Mouse (Mus musculus) CH12.LX (cell line): Measurements from ENCODE around the gene Hmgcll1.

Source experiments
- CHD2 ChIP-seq: IDR thresholded peaks from 2 replicates; pipeline ENCODE4 v1.6.1; 2011; ENCODE audit warnings: low read length, improper control_type of control experiment
- CTCF ChIP-seq, 2 experiments: IDR thresholded peaks in 1 of 2; conservative IDR thresholded peaks in 1 of 2; 2 replicates each; pipeline ENCODE4 v1.5.1; 2011 to 2012; ENCODE audit warnings: low read depth in 2 of 2, low read length in 2 of 2, improper control_type of control experiment in 1 of 2, inconsistent platforms in 1 of 2, mild to moderate bottlenecking in 1 of 2, moderate library complexity in 1 of 2
- MAZ ChIP-seq: IDR thresholded peaks from 2 replicates; pipeline ENCODE4 v1.6.1; 2012; ENCODE audit warnings: low read depth, mild to moderate bottlenecking, inconsistent platforms, low read length, improper control_type of control experiment, moderate library complexity
- NRF1 ChIP-seq: IDR thresholded peaks from 2 replicates; pipeline ENCODE4 v1.6.1; 2014; ENCODE audit warnings: low read depth, mild to moderate bottlenecking, inconsistent platforms, low read length, improper control_type of control experiment, moderate library complexity
- POLR2A ChIP-seq: IDR thresholded peaks from 2 replicates; pipeline ENCODE4 v1.6.1; 2011; ENCODE audit warnings: low read depth, mild to moderate bottlenecking, improper control_type of control experiment, low read length

DNA sequence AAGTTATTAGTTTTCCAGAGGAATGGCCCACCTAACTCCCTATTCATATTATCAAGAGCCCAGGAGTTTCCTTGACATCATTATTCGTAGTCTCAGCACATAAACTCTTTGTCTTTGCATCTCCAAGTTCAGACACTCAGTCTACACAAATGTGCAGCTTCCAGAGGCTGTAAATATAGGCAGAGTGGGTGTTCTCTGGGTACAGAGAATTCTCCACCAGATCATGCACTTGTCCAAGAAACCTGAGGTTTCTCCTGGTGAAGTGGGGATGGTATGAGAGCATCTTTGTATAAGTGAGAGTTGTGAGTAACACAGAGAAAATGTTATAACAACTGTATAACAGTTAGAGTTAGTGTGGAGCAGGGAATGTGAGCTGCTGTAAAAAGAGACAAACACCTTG lies 114.7 kb downstream of the Hmgcll1 start:
- TF ChIP-seq MAZ, result no peak
- no peak for TF ChIP-seq CHD2
- no peak for TF ChIP-seq CTCF (conservative IDR thresholded peaks at IDR 0.05 in 1 of 2, IDR thresholded peaks at IDR 0.05 in 1 of 2; ENCODE audit: low read depth in 2 of 2, low read length in 2 of 2)
- TF ChIP-seq NRF1, result no peak
- no peak for TF ChIP-seq POLR2A
